Mouse (Mus musculus) heart, embryonic 14.5 days (tissue): ENCODE data around the gene Hfe2. TPM values are rescaled to one million over a fixed set of nuclear protein-coding genes. Genes with fewer than 3 reads are reported as not detected.

Experiments used
- ATAC-seq: fragments of 200-750 bp; cut with Nextera tagmentation; 2 replicates; pipeline ENCODE4 v1.8.0; 2017; ENCODE audit warnings: low read depth, moderate TSS enrichment; ENCODE audit not compliant: insufficient number of reproducible peaks, insufficient read depth, low FRiP score
- H3K27ac ChIP-seq, 2 experiments: fragments of 200-500 bp in 1 of 2; fragments of 300-500 bp in 1 of 2; sonication (generic) in 1 of 2; replicated peaks in 1 of 2; 2 replicates each; pipeline ENCODE4 v1.5.1; 2012 to 2014; ENCODE audit warnings: low read depth in 2 of 2, low read length in 2 of 2, control low read depth in 1 of 2, mild to moderate bottlenecking in 1 of 2, mixed read lengths in 1 of 2; ENCODE audit not compliant: control insufficient read depth in 1 of 2, insufficient read depth in 1 of 2
- H3K27me3 ChIP-seq: fragments of 300-500 bp; sonication (generic); 2 replicates; pipeline ENCODE4 v1.6.1; 2014; ENCODE audit warnings: mild to moderate bottlenecking, low read length, control low read depth; ENCODE audit not compliant: control insufficient read depth, insufficient read depth
- H3K36me3 ChIP-seq: fragments of 300-500 bp; sonication (generic); 2 replicates; pipeline ENCODE4 v1.6.1; 2014; ENCODE audit warnings: mild to moderate bottlenecking, control low read depth, low read length, mixed read lengths; ENCODE audit not compliant: control insufficient read depth, insufficient read depth
- H3K4me1 ChIP-seq, 2 experiments: fragments of 200-500 bp in 1 of 2; fragments of 300-500 bp in 1 of 2; sonication (generic) in 1 of 2; 2 replicates each; pipeline ENCODE4 v1.6.1; 2012 to 2014; ENCODE audit warnings: low read length in 2 of 2, control low read depth in 1 of 2, mixed read lengths in 1 of 2; ENCODE audit not compliant: control insufficient read depth in 2 of 2, insufficient read depth in 2 of 2
- H3K4me2 ChIP-seq: fragments of 300-500 bp; sonication (generic); 2 replicates; pipeline ENCODE4 v1.6.1; 2014; ENCODE audit warnings: mild to moderate bottlenecking, low read length
- H3K4me3 ChIP-seq, 2 experiments: fragments of 200-500 bp in 1 of 2; fragments of 300-500 bp in 1 of 2; sonication (generic) in 1 of 2; 2 replicates each; pipeline ENCODE4 v1.5.1; 2012 to 2014; ENCODE audit warnings: low read length in 2 of 2, mild to moderate bottlenecking in 2 of 2, control low read depth in 1 of 2, low read depth in 1 of 2, moderate library complexity in 1 of 2; ENCODE audit not compliant: control insufficient read depth in 1 of 2, insufficient read depth in 1 of 2
- H3K9ac ChIP-seq: fragments of 300-500 bp; sonication (generic); 2 replicates; pipeline ENCODE4 v1.6.1; 2014; ENCODE audit warnings: mild to moderate bottlenecking, low read length
- H3K9me3 ChIP-seq: fragments of 300-500 bp; sonication (generic); 2 replicates; pipeline ENCODE4 v1.6.1; 2016; ENCODE audit warnings: low read length, control low read depth; ENCODE audit not compliant: control insufficient read depth
- WGBS: fragments of 180-500 bp; shearing (Covaris S2); extraction: QIAGEN DNeasy Blood & Tissue Kit; methylation state at CpG from one replicate; pipeline ENCODE4 v1.1.7; 2014; 5-methylcytosine and 5-hydroxymethylcytosine counted together
- polyA plus RNA-seq: library from polyadenylated mRNA; unstranded; fragments of >200 nt; fragmentation: Nextera tagmentation; extraction: Ambion mirVana; gene quantifications from 2 replicates; pipeline ENCODE4 v1.2.1, GENCODE M21; 2014

The Hfe2 gene
- polyA plus RNA-seq, 1 experiment from 2014 or later = 11.7 TPM

DNA sequence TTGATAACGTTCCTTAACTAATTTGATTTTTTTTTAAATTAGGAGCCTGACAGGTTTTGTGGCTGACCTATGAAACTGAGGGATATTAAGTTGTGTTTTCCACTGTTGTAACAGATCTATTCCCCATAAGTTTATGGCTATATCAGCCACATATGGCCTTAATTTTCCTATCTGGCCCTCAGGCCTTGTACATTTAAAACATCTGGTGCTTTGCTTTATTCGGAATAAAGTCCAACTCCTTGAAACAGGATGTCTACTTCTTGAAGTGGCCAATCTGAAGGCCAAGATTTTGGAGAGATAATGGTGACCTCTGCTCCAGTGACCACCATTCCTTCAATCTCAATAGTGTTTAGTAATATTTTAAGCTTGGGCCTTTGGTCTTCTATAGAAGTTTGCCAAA is 14.3 kb downstream of the Hfe2 start:
- 67% methylated on average over 2 of the region's 2 CpGs for WGBS

GRCm38 (mm10) chr3:96540740-96541139 is 15.8 kb downstream of the Hfe2 start:
- no peak overlapping the region for H3K4me2 ChIP-seq
- 45% methylated on average over 6 of the region's 6 CpGs for WGBS
- H3K4me1 ChIP-seq = no peaks in the 10 kb centered on the region
- no peaks in the 10 kb centered on the region for H3K9me3 ChIP-seq
- no peak for ATAC-seq
- no peak overlapping the region for H3K9ac ChIP-seq
- H3K4me3 ChIP-seq = no peak overlapping the region
- no peaks in the 10 kb centered on the region for H3K36me3 ChIP-seq
- no peak overlapping the region for H3K27ac ChIP-seq
- H3K27me3 ChIP-seq = no peaks in the 10 kb centered on the region; the same call in 1 of the 2 replicates

More for the DNA sequence above, 14.3 kb downstream of the Hfe2 start:
- Histone ChIP-seq H3K4me1 (no peaks in the 10 kb centered on the region), H3K36me3 (no peaks in the 10 kb centered on the region), H3K9me3 (no peaks in the 10 kb centered on the region), H3K4me3 (no peak overlapping the region), H3K9ac (no peak overlapping the region), H3K4me2 (no peak overlapping the region), H3K27me3 (no peaks in the 10 kb centered on the region; the same call in 1 of the 2 replicates), H3K27ac (no peak overlapping the region)
- ATAC-seq = no peak

DNA sequence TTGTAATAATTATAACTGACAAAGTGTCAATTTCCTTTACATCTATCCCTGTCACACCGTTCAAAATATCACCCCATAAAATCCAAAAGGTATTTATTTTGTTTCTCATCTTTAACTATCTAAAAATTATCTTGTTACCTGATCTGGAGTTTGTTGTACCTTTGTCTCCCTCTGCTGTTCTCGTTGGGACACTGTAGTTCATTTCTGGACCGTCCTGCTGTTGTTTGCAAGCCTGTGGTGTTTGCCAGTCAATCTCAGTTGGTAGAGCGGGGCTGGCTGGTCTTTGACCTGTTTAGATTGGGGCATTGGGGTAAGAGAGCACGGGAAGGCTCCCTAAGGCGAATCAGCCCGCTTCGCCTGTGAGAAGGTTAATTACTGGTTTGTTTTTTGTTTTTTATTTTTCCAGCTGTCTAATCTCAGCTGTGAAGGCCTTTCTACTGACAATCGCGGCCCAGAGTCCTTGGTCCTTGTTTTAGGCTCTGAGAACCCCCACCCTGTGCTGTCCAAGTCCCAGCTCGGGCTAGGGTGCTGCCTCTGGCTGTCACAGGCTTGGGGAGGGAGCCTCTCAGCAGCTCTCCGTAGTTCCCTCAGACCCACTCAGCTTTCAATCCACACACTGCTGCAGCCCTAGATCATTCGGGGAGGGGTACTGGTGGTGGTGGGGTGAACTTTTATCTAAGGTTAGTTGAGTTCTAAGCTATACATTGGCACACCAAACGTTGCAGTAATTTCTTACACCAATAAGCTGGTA is 16.5 kb downstream of the Hfe2 start:
- H3K4me2 ChIP-seq = no peak overlapping the region
- H3K4me3 ChIP-seq = no peak overlapping the region
- no peak for ATAC-seq
- no peaks in the 10 kb centered on the region for H3K9me3 ChIP-seq
- 20% methylated on average over 14 of the region's 14 CpGs for WGBS
- no peaks in the 10 kb centered on the region for H3K36me3 ChIP-seq
- no peak overlapping the region for H3K27ac ChIP-seq
- peak overlapping the region; percentile 41; the same call in 1 of the 2 replicates for H3K9ac ChIP-seq
- no peaks in the 10 kb centered on the region; the same call in 1 of the 2 replicates for H3K27me3 ChIP-seq
- H3K4me1 ChIP-seq = no peaks in the 10 kb centered on the region

GRCm38 (mm10) chr3:96542554-96542953 is 17.6 kb downstream of the Hfe2 start:
- Histone ChIP-seq H3K4me1 (peaks cover 0 to under 1% of the 10 kb centered on the region in 2 experiments; a peak in 1 of 4 replicates), H3K4me3 (no peak overlapping the region), H3K27me3 (no peaks in the 10 kb centered on the region; the same call in 1 of the 2 replicates), H3K4me2 (no peak overlapping the region), H3K36me3 (no peaks in the 10 kb centered on the region), H3K9ac (no peak overlapping the region), H3K27ac (no peak overlapping the region), H3K9me3 (no peaks in the 10 kb centered on the region)
- ATAC-seq = no peak
- 66% methylated on average over 8 of the region's 8 CpGs for WGBS

DNA sequence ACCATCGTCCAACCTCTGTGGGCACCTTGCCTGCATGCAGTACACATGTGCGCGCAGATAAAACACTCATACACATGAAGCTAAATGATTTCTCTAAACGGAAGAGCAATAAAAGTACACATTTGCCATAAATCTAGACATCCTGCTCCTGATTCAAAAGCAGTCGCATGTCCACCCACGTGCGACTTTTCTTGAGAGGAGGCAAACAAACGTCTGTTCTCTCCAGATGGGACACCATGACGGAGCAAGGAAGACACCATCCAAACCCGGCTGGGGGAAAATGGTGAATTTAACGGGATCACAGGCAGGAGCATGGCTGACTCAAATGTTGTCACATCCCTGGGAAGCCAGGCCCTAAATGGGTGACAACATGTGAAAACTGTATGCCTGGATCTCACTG is 18.4 kb downstream of the Hfe2 start:
- no peaks in the 10 kb centered on the region; the same call in 1 of the 2 replicates for H3K27me3 ChIP-seq
- WGBS = 79% methylated on average over 11 of the region's 11 CpGs
- no peak for ATAC-seq

DNA sequence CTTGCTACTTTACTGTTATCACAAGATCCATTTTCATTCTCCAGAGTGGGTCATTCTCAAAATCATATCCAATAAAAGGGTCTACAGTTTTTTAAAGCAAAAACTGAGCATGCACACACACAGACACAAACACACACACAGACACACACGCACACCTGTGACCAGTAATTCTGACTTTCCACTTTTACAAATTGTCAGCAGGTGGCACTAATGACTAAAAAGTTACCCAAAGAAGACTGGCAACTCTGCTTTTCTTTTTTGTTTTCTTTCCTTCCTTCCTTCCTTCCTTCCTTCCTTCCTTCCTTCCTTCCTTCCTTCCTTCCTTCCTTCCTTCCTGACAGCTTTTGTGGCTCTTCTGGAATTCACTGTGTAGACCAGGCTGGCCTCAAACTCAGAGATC is 20.6 kb downstream of the Hfe2 start:
- H3K27ac ChIP-seq = no peak overlapping the region
- 42% methylated on average over 1 of the region's 1 CpGs for WGBS
- no peaks in the 10 kb centered on the region for H3K9me3 ChIP-seq
- H3K36me3 ChIP-seq = no peaks in the 10 kb centered on the region
- no peaks in the 10 kb centered on the region; the same call in 1 of the 2 replicates for H3K27me3 ChIP-seq
- no peak overlapping the region for H3K4me3 ChIP-seq
- ATAC-seq = no peak
- no peak overlapping the region for H3K9ac ChIP-seq
- peaks cover 7 to 13% of the 10 kb centered on the region in 2 experiments for H3K4me1 ChIP-seq
- H3K4me2 ChIP-seq = no peak overlapping the region

More for the DNA sequence above, 18.4 kb downstream of the Hfe2 start:
- no peak overlapping the region for H3K4me3 ChIP-seq
- no peaks in the 10 kb centered on the region for H3K36me3 ChIP-seq
- H3K9me3 ChIP-seq = no peaks in the 10 kb centered on the region
- H3K4me1 ChIP-seq = peaks cover 0 to 3% of the 10 kb centered on the region in 2 experiments; a peak in 1 of 4 replicates
- H3K4me2 ChIP-seq = no peak overlapping the region
- no peak overlapping the region for H3K9ac ChIP-seq
- no peak overlapping the region for H3K27ac ChIP-seq

- Histone ChIP-seq H3K9ac (no peak overlapping the region), H3K27ac (no peak overlapping the region), H3K4me2 (peak overlapping the region; percentile 31; the same call in 1 of the 2 replicates), H3K9me3 (no peaks in the 10 kb centered on the region), H3K27me3 (no peaks in the 10 kb centered on the region; the same call in 1 of the 2 replicates), H3K36me3 (no peaks in the 10 kb centered on the region), H3K4me1 (peaks cover 7 to 24% of the 10 kb centered on the region in 2 experiments), H3K4me3 (no peak overlapping the region)
- no peak for ATAC-seq
- 32% methylated on average over 4 of the region's 4 CpGs for whole genome bisulfite sequencing
Observed at GRCm38 (mm10) chr3:96546880-96547279, 21.9 kb downstream of the Hfe2 start.
